Mouse (Mus musculus) heart, adult 2 months (tissue): Measurements from ENCODE around the gene Gm49403.
"Not testable (repeated sequence)": the region's sequence is repeated elsewhere in the genome, so short reads cannot be mapped to it uniquely, and the experiment has no call there.

Experiments
- CTCF ChIP-seq: fragments of 200-600 bp; IDR thresholded peaks from 2 replicates; pipeline ENCODE4 v1.8.1; 2022; ENCODE audit warnings: antibody characterized with exemption, mild to moderate bottlenecking, moderate library complexity
- EP300 ChIP-seq: fragments of 200-500 bp; IDR thresholded peaks from 2 replicates; pipeline ENCODE4 v1.6.1; 2011; ENCODE audit warnings: low read depth, low read length, control low read depth; ENCODE audit not compliant: insufficient read depth
- POLR2A ChIP-seq: fragments of 200-500 bp; IDR thresholded peaks from 2 replicates; pipeline ENCODE4 v1.6.1; 2011; ENCODE audit warnings: mild to moderate bottlenecking, low read depth, low read length, control low read depth; ENCODE audit not compliant: insufficient read depth

- TF ChIP-seq CTCF, POLR2A: not testable (repeated sequence)
- TF ChIP-seq EP300: 0 out of 2 replicates have a peak, but pooled peaks have one; percentile 6
Observed at GRCm38 (mm10) chr19:8897211-8897864, 13.6 kb downstream of the Gm49403 start.
